ENCODE assay signal across 13 mouse cellular contexts in the genomic region with DNA sequence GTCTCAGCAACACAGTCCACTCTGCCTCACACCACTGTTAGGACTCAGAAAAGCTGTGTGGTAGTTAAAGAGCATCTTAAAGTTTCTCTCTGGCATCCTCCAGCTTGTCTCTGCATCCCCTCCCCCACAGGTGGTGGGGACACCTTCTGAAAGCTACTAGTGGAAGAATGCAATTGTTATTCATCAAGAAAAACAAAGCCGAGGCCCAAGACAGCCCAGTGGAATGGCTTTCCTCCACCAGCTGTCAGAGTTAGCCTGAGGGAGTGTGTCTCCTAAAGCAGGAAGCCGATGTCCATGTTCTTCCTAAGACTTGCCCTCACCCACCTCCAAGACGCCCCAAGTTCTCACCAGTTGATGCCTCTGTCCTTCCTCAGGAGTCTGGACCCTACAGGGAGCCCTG.
"Had no signal": no experiment of that assay in that cellular context is flagged by ENCODE, and none has a peak within 500 bp of the region (broad histone marks: within the 10 kb centered on the region; RNA-seq: fewer than 3 reads in every experiment).

No protein-coding gene starts in this region.

- DNase-seq: lung, embryonic 14.5 days; lung, postnatal 10 days; lung, postnatal 4 days; midbrain, embryonic 14.5 days; retina, postnatal 1 day; right cerebral cortex, adult 18-20 months; right cerebral cortex, postnatal 25 days; right cerebral cortex, postnatal 4 days; spleen, adult 18-20 months; thymus, adult 18-20 months; thymus, postnatal 14 days; thymus, postnatal 36 days had no signal

- ATAC-seq: midbrain, embryonic 16.5 days had no signal
